Mouse (Mus musculus): ENCODE results near the gene Gnrhr. TPM values are rescaled to one million over a fixed set of nuclear protein-coding genes. Genes with fewer than 3 reads are reported as not detected.

The Gnrhr gene
- not detected in 2 replicates for polyA plus RNA-seq (2012; rRNA removed)

DNA sequence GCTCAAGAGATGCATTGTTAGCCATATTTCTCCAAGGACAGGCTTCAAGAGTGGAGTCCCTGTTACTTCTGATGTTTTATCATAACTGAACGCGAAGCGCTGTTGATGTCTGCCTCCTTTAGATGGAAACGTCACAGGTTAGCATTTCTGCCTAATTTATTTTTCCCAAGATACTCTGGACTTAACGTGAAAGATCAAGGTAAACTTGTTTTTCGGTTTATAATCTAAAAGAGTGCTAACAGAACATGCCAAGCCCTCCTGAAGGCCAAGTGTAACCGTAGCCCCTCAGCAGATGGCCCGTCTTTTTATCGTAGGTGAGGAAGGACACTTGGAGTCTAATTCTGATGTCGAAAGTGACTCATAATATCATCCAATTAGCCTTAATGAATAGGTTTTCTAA lies at the start of gene Gnrhr:
Gene Gnrhr (minus strand): TSS at position 101 of the 400 bp plus-strand sequence.
- 90% methylated on average over 10 of the region's 10 CpGs for WGBS
- no peak for DNase-seq (ENCODE audit: low read depth, low spot score)

GRCm38 (mm10) chr5:86246559-86246958 lies 48.9 kb upstream of the Gnrhr start:
- DNase-seq (ENCODE audit: low read depth, low spot score), result no peak
- WGBS, result 90% methylated on average over 11 of the region's 11 CpGs

GRCm38 (mm10) chr5:86244880-86245279 lies 47.2 kb upstream of the Gnrhr start:
- no peak for DNase-seq (ENCODE audit: low read depth, low spot score)
- WGBS, result 20% methylated on average over 1 of the region's 1 CpGs

GRCm38 (mm10) chr5:86244275-86244674 lies 46.6 kb upstream of the Gnrhr start:
- WGBS, result 61% methylated on average over 3 of the region's 3 CpGs
- no peak for DNase-seq (ENCODE audit: low read depth, low spot score)

- no peak for DNase-seq (ENCODE audit: low read depth, low spot score)
- WGBS, result 69% methylated on average over 5 of the region's 5 CpGs
These were observed 29.6 kb upstream of the Gnrhr start for GRCm38 (mm10) chr5:86227156-86227853.

DNA sequence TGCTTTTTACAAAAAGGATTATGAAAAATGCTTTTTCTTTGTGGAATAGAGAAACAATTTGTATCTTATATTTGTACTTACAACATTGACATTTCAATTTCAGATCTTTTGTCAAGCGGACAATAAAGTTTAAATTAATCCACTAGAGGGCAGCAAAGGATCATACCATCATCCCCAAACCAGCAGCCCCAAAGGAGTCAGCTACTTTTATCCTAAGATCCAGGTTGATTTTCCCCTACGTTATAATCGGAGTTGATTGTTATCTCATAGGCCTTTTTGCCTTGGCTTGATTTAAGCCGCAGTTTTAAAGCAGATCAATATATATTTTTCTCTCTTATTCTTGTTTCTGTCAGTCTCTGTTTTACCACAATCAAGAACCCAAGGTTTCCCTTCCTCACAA lies 6.3 kb downstream of the Gnrhr start:
- WGBS, result 8% methylated on average over 4 of the region's 4 CpGs
- DNase-seq (ENCODE audit: low read depth, low spot score), result no peak

DNA sequence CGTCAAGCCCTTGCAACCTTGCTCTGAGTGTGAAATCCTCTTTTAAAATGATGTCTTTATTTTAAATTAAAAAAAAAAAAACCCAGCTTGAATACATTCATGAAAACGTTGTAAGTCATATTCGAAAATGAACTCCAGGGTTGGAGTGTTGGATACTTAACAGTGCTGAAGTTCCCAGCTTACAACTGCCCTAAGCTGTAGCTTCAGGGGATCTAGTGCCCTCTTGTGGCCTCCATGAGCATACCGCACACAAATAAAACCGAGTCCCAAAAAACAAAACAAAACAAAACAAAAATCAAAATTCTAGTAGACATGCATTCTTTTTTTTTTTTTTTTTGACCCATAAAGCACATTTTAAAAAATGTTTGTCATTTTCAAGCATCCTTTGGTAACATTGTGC lies 6.9 kb downstream of the Gnrhr start:
- WGBS, result 22% methylated on average over 5 of the region's 5 CpGs
- no peak for DNase-seq (ENCODE audit: low read depth, low spot score)

- 59% methylated on average over 15 of the region's 15 CpGs for WGBS
These were observed 7.4 kb downstream of the Gnrhr start for GRCm38 (mm10) chr5:86190290-86190689.

DNA sequence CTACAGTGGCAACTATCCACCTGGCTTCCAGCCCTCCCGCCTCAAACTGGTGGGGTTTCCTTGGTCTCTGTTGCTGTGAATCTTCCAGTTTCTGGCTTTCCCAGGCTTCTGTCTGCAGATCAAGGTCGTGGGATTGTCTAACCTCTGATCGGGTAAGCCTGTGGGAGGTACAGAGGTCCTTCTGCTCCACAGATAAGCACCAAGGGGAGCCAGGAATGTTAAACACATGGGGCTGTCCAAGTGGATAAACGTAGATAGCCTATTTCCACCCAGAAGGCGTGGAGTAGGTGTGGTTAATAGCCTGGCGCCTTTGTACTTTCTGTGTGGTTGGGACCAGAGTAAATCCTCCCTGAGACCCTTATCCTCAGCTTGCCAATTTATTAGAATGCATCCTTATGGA lies 10.3 kb downstream of the Gnrhr start:
- no peak for DNase-seq (ENCODE audit: low read depth, low spot score)
- 55% methylated on average over 6 of the region's 6 CpGs for WGBS

More at GRCm38 (mm10) chr5:86190290-86190689, 7.4 kb downstream of the Gnrhr start:
- no peak for DNase-seq (ENCODE audit: low read depth, low spot score)

GRCm38 (mm10) chr5:86173778-86174177 lies 23.9 kb downstream of the Gnrhr start:
- DNase-seq (ENCODE audit: low read depth, low spot score), result no peak
- 61% methylated on average over 2 of the region's 2 CpGs for WGBS

DNA sequence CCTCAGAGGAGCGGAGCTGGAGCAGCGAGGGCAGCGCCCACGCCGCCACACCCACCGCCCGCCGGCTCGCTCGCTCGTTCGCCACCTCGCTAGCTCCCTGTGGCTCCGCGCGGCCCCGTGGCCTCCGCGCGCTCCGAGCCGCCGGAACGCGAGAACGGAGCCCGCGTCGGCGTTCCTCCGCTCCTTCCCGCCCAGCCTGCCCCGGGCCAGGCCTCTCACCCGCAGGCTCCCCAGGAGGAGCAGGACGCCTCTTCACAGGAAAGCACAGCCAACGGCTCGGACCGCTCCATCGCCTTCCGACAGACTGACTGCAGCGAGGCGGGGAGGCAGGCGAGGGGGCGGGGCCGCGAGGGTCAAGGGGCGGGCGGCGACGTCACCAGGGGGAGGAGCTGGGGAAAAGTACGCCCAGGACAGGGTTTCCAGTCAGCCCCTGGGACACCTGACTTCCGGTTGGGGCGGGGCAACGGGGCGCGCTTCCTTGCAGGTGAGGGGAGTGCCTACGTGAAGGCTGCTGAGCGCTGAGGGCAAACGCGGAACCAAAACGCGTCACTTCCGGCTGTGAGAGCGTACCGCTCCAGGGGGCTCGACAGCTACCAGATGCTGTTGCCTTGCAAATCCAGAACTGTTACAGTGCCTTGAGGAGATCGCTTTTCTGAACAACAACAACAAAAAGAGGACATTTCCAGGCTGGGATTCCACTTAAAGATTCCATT lies 25.1 kb downstream of the Gnrhr start, which contains the start of gene Uba6:
Gene Uba6 (minus strand): TSS at position 355 of the 713 bp plus-strand sequence.
- DNase-seq (ENCODE audit: low read depth, low spot score), result peak; percentile 98
- under 1% methylated on average over 67 of the region's 67 CpGs for WGBS

DNA sequence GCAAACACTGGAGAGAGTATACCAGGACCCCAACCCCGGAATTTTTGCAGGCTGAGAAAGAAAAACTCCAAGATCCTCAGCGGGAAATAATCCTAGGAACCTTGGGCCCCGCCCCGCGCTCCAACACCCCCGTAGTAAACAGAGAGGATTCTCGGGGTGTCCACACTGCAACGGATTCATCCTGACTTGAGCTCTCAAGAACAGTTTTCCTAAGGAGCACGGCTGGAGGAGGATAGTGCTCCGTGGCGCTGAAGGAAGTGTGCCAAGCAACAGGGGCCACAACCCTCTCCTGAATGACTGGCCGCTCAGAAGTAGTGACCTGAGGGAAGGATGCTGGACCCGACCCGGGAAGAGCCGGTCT lies 25.6 kb downstream of the Gnrhr start:
- under 1% methylated on average over 15 of the region's 15 CpGs for WGBS
- no peak for DNase-seq (ENCODE audit: low read depth, low spot score)

Other genes starting within 250 kb of the Gnrhr start
- gene Cenpc1, start 132.3 kb downstream of the Gnrhr start, polyA plus RNA-seq (2012; rRNA removed), result 2.6 and 3.0 TPM in 2 replicates
- 0.51 and 1.1 TPM in 2 replicates for gene Stap1, start 126.2 kb downstream of the Gnrhr start, polyA plus RNA-seq (2012; rRNA removed)
- 1.3 and 2.2 TPM in 2 replicates for gene Uba6, start 25.1 kb downstream of the Gnrhr start, polyA plus RNA-seq (2012; rRNA removed)
- gene Tmprss11c, start 91.4 kb upstream of the Gnrhr start, polyA plus RNA-seq (2012; rRNA removed), result not detected in 2 replicates
- not detected in 2 replicates for gene Tmprss11d, start 175.5 kb upstream of the Gnrhr start, polyA plus RNA-seq (2012; rRNA removed)

Data from large intestine, adult 2 months (tissue).